Mouse (Mus musculus) gastrocnemius, postnatal 25 days (tissue): Measurements from ENCODE around the gene Spin2g. TPM values are rescaled to one million over a fixed set of nuclear protein-coding genes. Genes with fewer than 3 reads are reported as not detected.
"Not testable (repeated sequence)": the region's sequence is repeated elsewhere in the genome, so short reads cannot be mapped to it uniquely, and the experiment has no call there.

Experiments used
- DNase-seq: peaks from one replicate; pipeline ENCODE4 v3.0.0; 2022
- long read RNA-seq, 2 experiments: library from polyadenylated mRNA; stranded (forward); transcript quantifications; one replicate each; pipeline ENCODE4 v2.0.0; 2021
- total RNA-seq, 2 experiments: library from RNA; stranded (reverse); gene quantifications; 1 replicate in 1 of 2; 2 replicates in 1 of 2; pipeline ENCODE4 v1.2.3; 2021

Gene Spin2g
- not detected for total RNA-seq
- long read RNA-seq, experiment 1 = 0 reads
- long read RNA-seq, experiment 2 = 0 reads

GRCm38 (mm10) chrX:34238633-34239032 lies at the start of gene Spin2g:
Spin2g (minus strand) TSS chrX:34238733.
- DNase-seq = not testable (repeated sequence)

Other genes with a start within 250 kb of the Spin2g start
- not detected for gene Btbd35f9, start 77.2 kb downstream of the Spin2g start, total RNA-seq
- not detected for gene Btbd35f8, start 211.8 kb upstream of the Spin2g start, total RNA-seq